Mouse (Mus musculus) lung, postnatal 25 days (tissue): Measurements from ENCODE around the gene Rab5c.

Experiments used
- DNase-seq: peaks from one replicate; pipeline ENCODE4 v3.0.0; 2022; ENCODE audit warnings: low spot score

The Rab5c gene

GRCm38 (mm10) chr11:100738066-100738604, at the start of gene Rab5c:
TSS of gene Rab5c (minus strand) at chr11:100738215.
- peak; percentile 100 for DNase-seq

- DNase-seq, result no peak
These were observed 47.8 kb upstream of the Rab5c start for GRCm38 (mm10) chr11:100785774-100786173.

DNA sequence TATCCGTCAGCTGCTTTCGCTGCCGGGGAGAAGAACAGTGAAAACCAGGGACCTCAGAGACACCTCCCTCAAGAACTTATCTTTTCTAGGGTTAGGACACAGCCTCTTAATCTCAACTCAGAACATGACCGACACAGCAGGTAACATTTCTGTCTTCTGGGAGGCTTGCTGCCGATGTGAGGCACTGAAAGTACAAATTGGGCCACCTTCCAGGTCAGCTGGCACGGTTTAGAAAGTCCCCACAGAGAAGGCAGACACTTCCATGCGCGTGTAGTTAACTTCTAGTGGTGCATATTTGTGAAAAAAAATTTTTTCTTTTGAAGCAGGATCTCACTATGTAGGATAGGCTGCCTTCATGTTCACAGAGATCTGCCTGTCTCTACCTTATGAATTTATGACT, 46.3 kb upstream of the Rab5c start:
- DNase-seq, result no peak

DNA sequence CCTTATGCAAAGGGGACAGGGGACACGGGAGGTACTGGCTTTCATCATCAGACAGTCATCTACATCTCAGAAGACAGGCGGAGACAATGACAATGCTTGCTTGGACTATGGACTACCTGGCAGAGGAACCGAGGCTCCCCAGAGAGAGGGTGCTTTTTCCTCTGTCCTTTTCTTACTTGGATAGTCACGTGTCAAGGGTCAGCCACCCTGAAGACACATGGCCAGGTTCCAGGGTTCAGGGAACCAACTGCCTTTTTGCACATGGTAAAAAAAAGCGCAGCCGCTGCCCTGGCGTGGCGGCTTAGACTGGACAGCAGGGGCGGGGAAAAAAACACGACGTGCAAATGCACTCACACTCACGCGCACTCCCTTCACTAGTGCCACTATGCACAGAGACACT, 44.6 kb upstream of the Rab5c start:
- DNase-seq, result no peak

GRCm38 (mm10) chr11:100781763-100782475, 43.9 kb upstream of the Rab5c start:
- DNase-seq, result peak; percentile 41

GRCm38 (mm10) chr11:100780247-100780646, 42.2 kb upstream of the Rab5c start:
- no peak for DNase-seq

GRCm38 (mm10) chr11:100778069-100778468, 40.1 kb upstream of the Rab5c start:
- no peak for DNase-seq

DNA sequence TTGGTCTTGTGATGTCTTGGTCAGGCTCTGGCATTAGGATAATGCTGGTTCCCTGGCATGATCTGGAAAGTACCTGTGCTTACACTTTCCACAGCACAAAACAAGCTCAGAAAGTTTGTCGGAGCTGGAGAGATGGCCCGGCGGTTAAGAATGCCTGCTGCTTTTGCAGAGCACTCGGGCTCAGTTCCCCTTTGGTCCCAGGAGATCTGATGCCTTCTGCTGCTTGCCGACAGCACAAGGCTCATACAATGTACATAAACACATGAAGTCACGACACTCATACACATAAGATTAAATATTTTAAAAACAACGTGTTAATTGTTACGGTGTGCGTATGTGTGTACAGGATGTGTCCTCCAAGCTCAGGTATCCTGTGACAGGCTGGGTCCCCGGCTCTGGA, 37.9 kb upstream of the Rab5c start:
- DNase-seq, result no peak

DNA sequence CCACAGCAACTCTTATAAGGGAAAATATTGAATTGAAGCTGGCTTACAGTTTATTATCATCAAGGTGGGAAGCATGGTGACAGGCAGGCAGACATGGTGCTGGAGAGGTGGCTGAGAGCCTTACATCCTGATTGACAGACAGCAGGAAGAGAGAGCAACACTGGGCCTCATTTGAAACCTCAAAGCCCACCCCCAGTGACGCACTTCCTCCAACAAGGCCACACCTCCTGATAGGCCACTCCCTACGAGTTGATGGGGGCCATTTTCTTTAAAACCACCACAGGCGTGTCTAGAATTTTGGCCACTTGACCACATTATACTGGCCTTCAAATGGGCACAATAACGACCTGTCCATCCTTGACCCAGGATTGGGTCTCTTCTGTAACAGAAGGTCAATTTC, 36.2 kb upstream of the Rab5c start:
- DNase-seq, result no peak

DNA sequence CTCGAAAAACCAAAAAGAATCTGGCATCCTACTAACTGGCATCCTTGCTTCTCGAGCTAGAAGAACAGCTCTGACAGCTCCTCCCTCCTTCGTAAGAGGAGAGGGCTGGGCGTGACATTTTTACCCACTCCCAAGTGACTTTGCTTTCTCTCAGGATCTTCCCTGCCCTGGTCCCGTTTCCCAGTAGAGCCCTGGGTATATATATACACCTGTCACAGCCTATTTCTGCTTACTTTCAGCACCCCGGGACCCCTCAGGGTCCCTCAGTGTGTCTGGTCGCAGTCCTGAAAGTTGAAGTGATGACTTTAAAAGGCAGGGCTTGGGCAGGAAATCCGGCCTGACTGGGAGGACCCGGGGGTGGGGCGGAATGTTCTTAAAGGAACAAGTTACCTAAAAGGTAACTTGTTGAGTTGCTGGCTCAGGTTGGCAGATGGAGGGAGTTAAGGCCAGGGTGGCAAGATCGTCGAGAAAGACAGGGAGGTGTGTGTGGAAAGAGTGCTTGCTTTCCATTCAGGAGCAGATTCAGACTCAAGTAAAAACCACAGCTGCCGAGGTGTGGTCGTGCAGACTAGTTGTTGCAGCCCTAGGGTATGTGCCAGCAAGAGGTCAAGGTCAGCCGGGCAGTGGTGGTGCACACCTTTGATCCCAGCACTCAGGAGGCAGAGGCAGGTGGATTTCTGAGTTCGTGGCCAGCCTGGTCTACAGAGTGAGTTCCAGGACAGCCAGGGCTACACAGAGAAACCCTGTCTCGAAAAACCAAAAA, 32.8 kb upstream of the Rab5c start, which contains the start of gene Ghdc:
TSS of gene Ghdc (minus strand) at position 312 of the 763 bp plus-strand sequence.
- DNase-seq, result peak; percentile 87

- no peak for DNase-seq
These were observed 32.0 kb upstream of the Rab5c start for GRCm38 (mm10) chr11:100769980-100770379.

- DNase-seq, result no peak
These were observed 29.9 kb upstream of the Rab5c start for GRCm38 (mm10) chr11:100767871-100768270.

GRCm38 (mm10) chr11:100766726-100767125, 28.7 kb upstream of the Rab5c start:
- no peak for DNase-seq

DNA sequence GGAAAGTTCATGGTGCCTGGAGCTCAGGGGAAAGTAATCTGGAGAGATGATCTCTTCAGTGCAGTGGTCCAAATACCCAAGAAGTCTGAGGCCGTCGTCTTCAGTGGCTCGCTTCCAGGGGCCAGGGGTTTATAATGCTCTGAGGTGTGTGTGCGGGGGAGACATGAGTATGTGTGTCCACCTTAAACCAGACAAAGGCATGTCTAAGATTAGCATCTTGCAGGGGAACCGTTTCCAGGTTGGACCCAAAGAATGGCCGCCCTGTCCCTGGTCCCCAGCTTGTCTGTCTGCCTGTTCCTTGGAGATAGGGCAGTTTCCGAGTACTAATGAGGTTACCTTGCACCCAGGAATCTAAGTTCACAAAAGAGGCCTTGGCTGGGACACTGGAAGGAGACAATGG, 24.8 kb upstream of the Rab5c start, which contains the start of gene Hcrt:
TSS of gene Hcrt (minus strand) at position 101 of the 400 bp plus-strand sequence.
- DNase-seq, result no peak

DNA sequence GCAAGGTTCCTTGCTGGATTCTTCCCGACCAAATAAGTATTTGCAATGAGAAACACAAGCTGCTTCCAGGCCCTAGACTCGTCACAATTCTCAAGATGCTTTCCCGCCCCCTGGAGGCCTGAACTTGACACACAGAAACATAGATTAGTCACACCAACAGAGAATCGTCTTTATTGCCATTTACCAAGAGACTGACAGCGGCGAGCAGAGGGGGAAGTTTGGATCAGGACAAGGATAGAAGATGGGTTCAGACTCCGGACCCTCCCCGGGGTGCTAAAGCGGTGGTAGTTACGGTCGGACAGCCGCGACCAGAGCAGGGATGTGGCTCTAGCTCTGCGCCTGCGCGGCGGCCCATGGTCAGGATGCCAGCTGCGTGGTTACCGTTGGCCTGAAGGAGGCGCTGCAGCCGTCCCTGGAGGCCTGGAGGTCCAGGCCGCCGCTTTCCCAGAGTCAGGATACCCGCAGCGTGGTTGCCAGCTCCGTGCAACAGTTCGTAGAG, 23.6 kb upstream of the Rab5c start:
- peak; percentile 78 for DNase-seq

- peak; percentile 76 for DNase-seq
These were observed 21.7 kb upstream of the Rab5c start, which contains the start of gene Kcnh4 for GRCm38 (mm10) chr11:100759611-100760233. TSS of gene Kcnh4 (minus strand) at chr11:100759942.

DNA sequence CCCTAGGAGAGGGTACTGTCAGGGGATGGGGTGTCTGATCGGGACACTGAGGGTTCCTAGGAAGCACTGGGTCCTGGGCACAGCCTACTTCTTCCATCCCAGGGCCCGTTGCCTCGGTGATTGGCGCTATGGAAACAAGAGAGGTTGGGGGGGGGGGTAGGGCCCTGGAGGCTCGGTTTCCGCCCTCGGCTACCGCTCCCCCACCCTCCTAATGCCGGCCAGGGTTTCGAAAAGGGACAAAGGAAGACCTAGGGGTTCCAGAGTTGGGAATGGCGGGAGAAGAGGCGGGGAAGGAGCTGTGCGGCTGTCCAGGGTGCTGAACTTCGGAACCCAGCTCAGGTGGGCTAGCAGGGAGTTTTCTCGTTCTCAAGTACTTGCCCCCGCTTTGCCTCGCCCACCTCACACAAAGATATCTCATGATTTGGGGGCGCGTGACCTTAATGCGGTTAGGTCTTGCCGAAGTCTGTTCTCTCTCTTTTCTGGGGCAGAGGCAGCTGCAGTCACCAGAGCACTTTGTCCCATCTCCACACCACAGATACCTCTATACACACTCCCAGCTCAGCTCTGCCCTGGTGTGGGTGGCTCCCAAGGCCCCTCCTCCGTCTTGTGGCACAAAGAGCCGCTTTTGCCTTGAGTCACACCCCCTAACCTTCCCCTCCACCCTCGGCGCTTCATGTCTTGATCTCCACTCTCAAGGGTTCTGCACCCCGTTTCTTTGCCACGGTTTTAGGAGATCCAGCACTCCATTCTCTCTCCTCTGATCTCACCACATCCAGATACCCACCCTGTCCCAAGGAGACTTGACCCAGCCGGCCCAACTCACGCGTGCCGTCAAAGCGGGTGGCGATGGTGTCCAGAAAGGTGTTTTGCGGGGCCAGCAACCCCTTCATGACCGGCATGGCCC, 20.9 kb upstream of the Rab5c start:
- peak; percentile 22 for DNase-seq

DNA sequence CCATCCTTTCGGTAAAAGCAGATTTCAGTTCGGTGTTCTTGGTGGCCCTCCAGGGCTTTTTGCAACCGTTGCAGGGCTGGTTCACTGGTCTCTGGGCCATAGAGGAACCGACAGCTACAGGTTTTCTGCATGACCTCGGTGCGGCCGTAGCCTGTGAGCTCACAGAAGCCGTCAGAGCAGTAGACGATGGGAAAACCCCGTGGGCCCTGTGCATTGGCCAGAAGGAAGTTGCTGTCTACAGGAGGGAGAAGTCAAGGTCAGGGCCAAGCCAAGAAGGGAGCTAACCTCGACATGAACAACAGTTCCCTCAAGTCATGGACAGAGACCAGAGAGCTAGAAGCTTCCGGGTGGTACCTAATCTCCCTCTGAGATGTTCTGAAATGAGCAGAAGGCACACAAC, 19.6 kb upstream of the Rab5c start:
- DNase-seq, result no peak

DNA sequence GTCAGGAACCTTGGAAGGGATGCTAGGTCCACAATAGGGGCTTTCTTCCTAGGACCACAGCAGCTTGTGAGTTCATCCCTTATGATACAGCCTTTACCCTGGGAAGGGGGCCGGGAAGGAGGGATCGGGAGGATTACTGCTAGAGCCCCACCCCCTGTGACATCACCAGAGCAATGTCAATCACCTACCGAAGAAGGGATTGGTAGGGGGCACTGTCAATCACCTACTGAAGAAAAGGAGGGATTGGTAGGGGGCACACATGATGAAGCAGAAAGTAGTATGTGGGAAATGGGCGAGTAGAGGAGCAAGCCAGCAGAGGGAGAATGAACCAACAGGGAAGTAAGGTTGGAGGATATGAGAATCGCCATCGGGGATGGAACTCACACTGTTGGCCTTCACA, 18.5 kb upstream of the Rab5c start:
- DNase-seq, result no peak

DNA sequence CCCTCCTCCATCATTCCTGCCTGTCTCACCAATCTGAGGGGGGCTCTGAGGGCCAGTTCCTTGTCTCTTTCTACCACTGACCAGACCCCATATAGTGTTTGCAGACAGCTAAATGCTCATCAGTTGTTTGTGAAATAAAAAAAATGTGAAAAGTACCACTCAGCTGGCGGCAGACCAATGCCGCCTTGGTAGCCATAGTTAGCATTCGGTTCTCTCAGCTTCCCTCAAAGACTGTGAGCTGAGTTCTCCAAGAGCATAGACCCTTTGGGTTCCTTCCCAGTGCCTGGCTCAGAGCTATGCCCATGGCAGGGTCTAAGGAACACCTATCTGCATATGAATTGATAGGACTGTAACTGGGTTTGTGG, 16.7 kb upstream of the Rab5c start:
- DNase-seq, result no peak

- no peak for DNase-seq
These were observed 16.1 kb upstream of the Rab5c start for GRCm38 (mm10) chr11:100754021-100754692.
